Mouse (Mus musculus) lung, embryonic 16.5 days (tissue): ENCODE measurements around the gene Vwa8. TPM values are rescaled to one million over a fixed set of nuclear protein-coding genes. Genes with fewer than 3 reads are reported as not detected.

Experiments
- ATAC-seq: fragments of 200-750 bp; cut with Nextera tagmentation; 2 replicates; pipeline ENCODE4 v1.8.0; 2017; ENCODE audit warnings: low read depth, mild to moderate bottlenecking, moderate library complexity
- H3K27ac ChIP-seq: fragments of 300-500 bp; sonication (generic); 2 replicates; pipeline ENCODE4 v1.5.1; 2014; ENCODE audit warnings: mild to moderate bottlenecking, control low read depth, low read length
- H3K27me3 ChIP-seq: fragments of 300-500 bp; sonication (generic); 2 replicates; pipeline ENCODE4 v1.6.1; 2014; ENCODE audit warnings: low read depth, low read length, mixed read lengths; ENCODE audit not compliant: control insufficient read depth, insufficient read depth
- H3K36me3 ChIP-seq: fragments of 300-500 bp; sonication (generic); 2 replicates; pipeline ENCODE4 v1.6.1; 2014; ENCODE audit warnings: low read length; ENCODE audit not compliant: control insufficient read depth, insufficient read depth
- H3K4me1 ChIP-seq: fragments of 300-500 bp; sonication (generic); replicated peaks from 2 replicates; pipeline ENCODE4 v1.6.1; 2014; ENCODE audit warnings: low read length, mixed read lengths; ENCODE audit not compliant: control insufficient read depth, insufficient read depth
- H3K4me2 ChIP-seq: fragments of 300-500 bp; sonication (generic); 2 replicates; pipeline ENCODE4 v1.6.1; 2014; ENCODE audit warnings: low read depth, low read length, control low read depth
- H3K4me3 ChIP-seq: fragments of 300-500 bp; sonication (generic); 2 replicates; pipeline ENCODE4 v1.5.1; 2014; ENCODE audit warnings: mild to moderate bottlenecking, low read length, control low read depth
- H3K9ac ChIP-seq: fragments of 300-500 bp; sonication (generic); 2 replicates; pipeline ENCODE4 v1.6.1; 2014; ENCODE audit warnings: low read length, control low read depth
- H3K9me3 ChIP-seq: fragments of 300-500 bp; sonication (generic); 2 replicates; pipeline ENCODE4 v1.6.1; 2016; ENCODE audit warnings: low read length; ENCODE audit not compliant: control insufficient read depth
- WGBS: fragments of 180-500 bp; shearing (Covaris S2); extraction: QIAGEN DNeasy Blood & Tissue Kit; methylation state at CpG from one replicate; pipeline ENCODE4 v1.1.7; 2014; 5-methylcytosine and 5-hydroxymethylcytosine counted together
- polyA plus RNA-seq: library from polyadenylated mRNA; unstranded; fragments of >200 nt; fragmentation: Nextera tagmentation; extraction: Ambion mirVana; gene quantifications from 2 replicates; pipeline ENCODE4 v1.2.1, GENCODE M21; 2015

The Vwa8 gene
- polyA plus RNA-seq, 1 experiment from 2014 or later: 10.3 TPM

DNA sequence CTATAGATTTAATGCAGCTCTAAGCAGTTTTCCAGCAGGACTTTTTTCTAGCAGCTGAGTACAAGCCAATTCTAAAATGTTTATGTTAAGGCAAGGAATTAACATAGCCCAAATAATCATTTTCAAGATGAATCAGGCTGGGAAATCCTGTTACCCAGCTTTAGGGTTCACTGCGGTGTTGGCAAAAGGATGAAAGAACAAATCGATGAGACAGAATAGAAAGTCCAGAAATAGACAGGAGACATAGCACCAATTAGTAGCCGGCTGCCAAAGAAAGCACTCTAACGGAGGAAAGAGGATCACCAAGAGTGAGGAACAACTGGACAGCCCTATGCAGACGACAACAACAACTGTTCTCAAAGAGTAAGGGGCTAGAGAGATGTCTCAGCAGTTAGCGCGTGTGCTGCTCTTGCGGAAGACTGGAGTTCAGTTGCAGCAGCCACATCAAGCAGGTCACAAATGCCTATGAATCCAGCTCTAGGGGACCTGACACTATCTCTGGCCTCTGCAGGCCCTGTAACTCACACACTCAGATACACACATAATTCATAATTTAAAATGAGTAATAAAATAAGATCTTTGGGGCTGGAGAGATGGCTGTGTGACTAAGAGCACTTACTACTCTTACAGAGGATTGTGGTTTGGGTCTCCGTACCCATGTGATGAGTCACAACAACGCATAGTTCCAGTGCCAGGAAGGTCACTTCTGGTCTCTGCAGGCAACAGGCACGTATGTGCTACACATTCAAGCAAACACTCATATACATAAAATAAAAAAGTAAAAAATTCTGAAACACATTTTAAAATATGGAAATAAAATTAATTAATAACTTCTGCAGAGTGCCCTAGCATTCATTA, 265.9 kb downstream of the Vwa8 start:
- H3K4me3 ChIP-seq: no peak overlapping the region
- H3K4me1 ChIP-seq: no peaks in the 10 kb centered on the region
- H3K4me2 ChIP-seq: no peak overlapping the region
- H3K36me3 ChIP-seq: no peaks in the 10 kb centered on the region
- no peak overlapping the region for H3K27ac ChIP-seq
- H3K27me3 ChIP-seq: no peaks in the 10 kb centered on the region
- H3K9ac ChIP-seq: no peak overlapping the region
- H3K9me3 ChIP-seq: no peaks in the 10 kb centered on the region
- whole genome bisulfite sequencing: 67% methylated on average over 11 of the region's 11 CpGs
- ATAC-seq: no peak

DNA sequence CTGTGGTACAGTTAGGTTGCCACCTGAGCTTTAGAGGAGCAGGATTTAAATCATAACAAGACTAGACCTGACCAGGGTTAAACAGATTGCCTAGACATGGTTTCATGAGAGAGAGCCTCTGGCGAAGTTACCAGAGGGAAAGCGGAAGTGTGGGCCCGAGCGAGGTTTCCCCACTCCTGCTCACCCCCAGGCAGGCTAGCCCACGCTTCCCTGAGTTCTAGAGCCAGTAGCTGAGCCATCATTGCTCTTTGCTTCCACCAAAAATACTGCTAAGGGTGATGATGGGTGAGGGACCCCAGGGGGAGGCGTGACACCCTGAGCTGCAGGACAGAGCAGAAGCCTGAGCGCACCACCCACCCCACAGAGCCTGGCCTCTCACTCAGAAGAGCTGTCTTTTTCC, 269.6 kb downstream of the Vwa8 start:
- ATAC-seq: no peak
- no peaks in the 10 kb centered on the region for H3K4me1 ChIP-seq
- H3K4me2 ChIP-seq: no peak overlapping the region
- H3K9me3 ChIP-seq: no peaks in the 10 kb centered on the region
- WGBS: 91% methylated on average over 7 of the region's 7 CpGs
- no peaks in the 10 kb centered on the region for H3K36me3 ChIP-seq
- no peak overlapping the region for H3K4me3 ChIP-seq
- H3K27me3 ChIP-seq: no peaks in the 10 kb centered on the region
- H3K9ac ChIP-seq: no peak overlapping the region
- H3K27ac ChIP-seq: no peak overlapping the region

DNA sequence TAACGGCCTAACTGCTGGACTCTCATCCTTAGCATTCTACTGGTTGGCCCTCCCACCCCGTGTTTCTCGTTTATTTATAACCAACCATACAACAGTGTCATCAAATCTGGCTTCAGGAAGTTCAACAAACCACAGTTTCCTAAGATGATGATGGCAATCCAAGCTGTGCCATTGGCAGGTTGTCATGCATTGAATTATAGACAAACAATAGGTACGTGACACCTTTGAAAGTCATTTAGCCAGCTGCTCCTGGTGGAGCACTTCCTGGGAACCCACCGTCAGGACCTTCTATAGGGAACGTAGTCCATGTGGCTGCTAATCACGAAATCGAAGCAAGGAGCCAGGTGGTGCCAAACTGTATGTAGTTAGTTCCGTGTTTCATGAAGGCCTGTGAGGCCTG, 270.5 kb downstream of the Vwa8 start:
- no peak for ATAC-seq
- Histone ChIP-seq H3K4me2 (no peak overlapping the region), H3K9ac (no peak overlapping the region), H3K9me3 (no peaks in the 10 kb centered on the region), H3K4me3 (no peak overlapping the region), H3K27me3 (no peaks in the 10 kb centered on the region), H3K4me1 (no peaks in the 10 kb centered on the region), H3K27ac (no peak overlapping the region), H3K36me3 (no peaks in the 10 kb centered on the region)
- 70% methylated on average over 9 of the region's 9 CpGs for WGBS

DNA sequence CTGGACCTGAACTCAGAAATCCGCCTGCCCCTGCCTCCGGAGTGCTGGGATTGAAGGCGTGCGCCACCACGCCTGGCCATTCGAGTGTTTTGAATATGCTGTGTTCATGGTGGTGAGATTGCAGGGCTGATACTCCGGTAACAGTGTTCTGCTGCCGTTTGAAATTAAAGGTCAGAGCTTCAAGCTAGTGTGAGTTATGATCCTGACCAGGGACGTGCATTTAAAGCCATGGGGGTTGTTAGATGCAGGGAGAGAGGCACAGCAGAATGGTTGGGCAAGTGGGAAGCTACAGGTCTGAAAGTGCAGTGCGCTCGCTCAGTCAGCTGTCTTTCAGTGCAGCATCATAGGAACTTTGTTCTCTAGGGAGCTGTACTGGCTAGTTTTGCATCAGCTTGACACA, 271.8 kb downstream of the Vwa8 start:
- no peak overlapping the region for H3K4me2 ChIP-seq
- no peak for ATAC-seq

DNA sequence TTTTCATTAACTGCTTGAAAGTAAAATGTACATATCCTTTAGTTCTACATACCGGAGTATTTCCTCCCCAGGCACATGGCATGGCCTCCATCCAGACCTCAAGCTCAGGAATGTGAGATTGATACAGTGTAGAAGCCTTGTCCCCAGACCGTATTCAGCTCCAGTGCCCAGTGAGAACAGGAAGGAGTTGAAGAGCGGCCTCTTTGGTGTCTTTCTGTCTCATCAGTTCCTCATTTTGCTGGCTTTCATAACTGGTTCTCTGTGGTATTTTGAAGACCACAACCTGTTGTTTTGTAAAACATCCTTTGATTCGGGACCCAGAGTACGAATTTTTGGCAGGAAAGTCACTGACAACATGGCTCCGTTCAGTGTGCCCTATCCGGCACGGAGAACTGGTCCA, 274.6 kb downstream of the Vwa8 start:
- Histone ChIP-seq H3K4me2 (no peak overlapping the region), H3K36me3 (no peaks in the 10 kb centered on the region), H3K4me1 (0 out of 2 replicates have a peak, but pooled peaks cover 2% of the 10 kb centered on the region), H3K9me3 (no peaks in the 10 kb centered on the region), H3K27ac (no peak overlapping the region), H3K9ac (no peak overlapping the region), H3K4me3 (no peak overlapping the region), H3K27me3 (no peaks in the 10 kb centered on the region)
- no peak for ATAC-seq
- WGBS: 73% methylated on average over 8 of the region's 8 CpGs

More for the DNA sequence above, 271.8 kb downstream of the Vwa8 start:
- Histone ChIP-seq H3K36me3 (no peaks in the 10 kb centered on the region), H3K9me3 (no peaks in the 10 kb centered on the region), H3K4me3 (no peak overlapping the region), H3K4me1 (0 out of 2 replicates have a peak, but pooled peaks cover 2% of the 10 kb centered on the region), H3K9ac (no peak overlapping the region), H3K27me3 (no peaks in the 10 kb centered on the region), H3K27ac (no peak overlapping the region)
- 79% methylated on average over 11 of the region's 11 CpGs for WGBS

DNA sequence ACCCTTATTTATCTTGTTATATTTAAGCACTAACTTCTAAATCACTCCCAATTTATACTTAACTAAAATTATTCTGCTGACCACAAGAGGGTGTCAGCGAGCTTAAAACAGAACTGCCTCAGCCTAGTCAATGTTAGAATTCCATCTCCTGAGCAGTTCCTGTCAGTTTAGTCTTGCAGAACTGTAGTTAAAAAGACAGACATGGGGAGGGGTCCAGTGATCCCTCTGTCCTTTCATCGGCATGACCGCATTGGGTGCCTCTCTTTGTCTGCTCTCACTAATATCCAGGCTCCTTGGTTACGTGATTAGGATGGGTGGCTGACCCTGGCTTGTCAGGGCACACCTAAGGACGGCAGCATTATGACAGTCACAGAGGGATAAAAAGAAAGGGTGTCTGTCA, 275.8 kb downstream of the Vwa8 start:
- no peak overlapping the region for H3K27ac ChIP-seq
- no peaks in the 10 kb centered on the region for H3K36me3 ChIP-seq
- no peak overlapping the region for H3K9ac ChIP-seq
- peak; percentile 51; the same call in 1 of the 2 replicates for ATAC-seq
- no peak overlapping the region for H3K4me2 ChIP-seq
- H3K9me3 ChIP-seq: no peaks in the 10 kb centered on the region
- H3K4me1 ChIP-seq: 0 out of 2 replicates have a peak, but pooled peaks cover 2% of the 10 kb centered on the region
- no peak overlapping the region for H3K4me3 ChIP-seq
- 47% methylated on average over 5 of the region's 5 CpGs for WGBS
- H3K27me3 ChIP-seq: no peaks in the 10 kb centered on the region

DNA sequence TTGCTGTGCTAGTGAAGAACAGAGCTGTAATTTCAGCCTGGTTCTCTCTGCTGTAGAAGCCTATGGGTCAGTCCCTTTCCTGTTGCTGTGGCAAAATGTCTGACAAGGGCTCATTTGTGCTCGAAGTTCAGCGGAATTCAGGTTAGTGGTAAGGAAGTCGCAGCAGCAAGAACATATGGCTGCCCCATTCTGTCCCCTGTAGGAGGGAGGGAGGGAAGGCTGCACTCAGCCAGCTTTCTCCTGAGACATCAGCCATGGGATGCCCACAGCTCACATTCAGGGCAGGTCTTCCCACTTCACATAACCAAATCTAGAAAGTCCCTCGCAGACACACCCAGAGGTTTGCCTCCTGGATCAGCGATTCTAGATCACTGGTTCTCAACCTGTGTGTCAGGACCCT, 277.3 kb downstream of the Vwa8 start:
- 75% methylated on average over 5 of the region's 5 CpGs for WGBS

DNA sequence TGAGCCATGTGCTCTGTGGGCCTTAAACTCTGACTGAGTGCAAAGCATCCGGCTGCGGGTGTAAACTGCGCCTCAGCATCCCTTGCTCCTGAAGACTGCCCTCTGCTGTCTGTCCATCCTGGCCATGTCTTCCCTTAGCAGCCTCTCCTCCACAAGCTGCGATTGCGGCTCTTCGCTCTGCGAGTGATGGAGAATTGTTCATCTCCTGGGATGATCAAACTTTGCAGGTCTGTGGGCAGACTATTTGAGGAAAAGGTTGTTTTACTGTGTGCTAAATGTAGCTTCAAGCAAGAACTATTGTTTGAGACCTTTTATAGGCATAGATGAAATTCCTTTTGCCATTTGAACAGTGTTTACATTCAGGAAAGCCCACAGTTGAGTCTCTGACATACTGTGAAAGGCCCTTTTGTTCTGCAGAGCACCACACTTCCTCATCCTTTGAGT, 286.1 kb downstream of the Vwa8 start:
- Histone ChIP-seq H3K4me2 (peak overlapping the region; percentile 13; the same call in 1 of the 2 replicates), H3K4me1 (peaks cover 42% of the 10 kb centered on the region), H3K27ac (peak overlapping the region; percentile 88), H3K9ac (no peak overlapping the region; the same call in 1 of the 2 replicates), H3K36me3 (no peaks in the 10 kb centered on the region), H3K9me3 (no peaks in the 10 kb centered on the region), H3K27me3 (no peaks in the 10 kb centered on the region), H3K4me3 (no peak overlapping the region)
- WGBS: 15% methylated on average over 7 of the region's 7 CpGs
- ATAC-seq: peak; percentile 66

More for the DNA sequence above, 277.3 kb downstream of the Vwa8 start:
- Histone ChIP-seq H3K4me2 (no peak overlapping the region), H3K36me3 (no peaks in the 10 kb centered on the region), H3K9ac (no peak overlapping the region), H3K9me3 (no peaks in the 10 kb centered on the region), H3K4me3 (no peak overlapping the region), H3K27ac (no peak overlapping the region), H3K27me3 (no peaks in the 10 kb centered on the region), H3K4me1 (0 out of 2 replicates have a peak, but pooled peaks cover 2% of the 10 kb centered on the region)
- ATAC-seq: no peak

DNA sequence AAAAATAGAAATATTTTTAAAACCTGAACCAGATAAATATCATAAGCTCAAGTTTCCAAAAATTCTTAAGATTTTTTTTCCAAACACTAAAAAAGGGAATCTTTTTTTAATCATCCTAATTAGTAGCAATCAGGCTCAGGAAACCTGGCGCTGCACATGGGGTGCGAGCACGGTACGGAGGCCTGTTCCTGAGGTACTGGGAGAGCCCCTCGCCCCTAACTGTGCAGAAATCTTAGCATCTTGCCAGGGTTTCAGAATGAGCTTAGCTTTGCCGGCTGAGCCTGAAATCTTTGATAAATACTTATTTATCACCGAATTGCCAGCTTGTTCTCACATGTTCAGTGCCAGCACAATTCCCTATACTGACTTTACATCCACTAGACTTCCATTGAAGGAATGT, 286.6 kb downstream of the Vwa8 start:
- H3K36me3 ChIP-seq: no peaks in the 10 kb centered on the region
- no peak overlapping the region for H3K9ac ChIP-seq
- no peak for ATAC-seq
- WGBS: 47% methylated on average over 7 of the region's 7 CpGs
- H3K4me3 ChIP-seq: no peak overlapping the region
- H3K27me3 ChIP-seq: no peaks in the 10 kb centered on the region
- H3K4me2 ChIP-seq: no peak overlapping the region
- H3K27ac ChIP-seq: peak overlapping the region; percentile 91
- peaks cover 47% of the 10 kb centered on the region for H3K4me1 ChIP-seq
- H3K9me3 ChIP-seq: no peaks in the 10 kb centered on the region
